Mouse (Mus musculus) monocyte, adult 2 months (primary cell): ENCODE results near the gene Emp3.
A peak's percentile ranks its signal among the peaks of the same experiment; 100 is the strongest.
"Not testable (repeated sequence)": the region's sequence is repeated elsewhere in the genome, so short reads cannot be mapped to it uniquely, and the experiment has no call there.

Experiments used
- DNase-seq, 2 experiments: peaks; one replicate each; pipeline ENCODE4 v3.0.0; 2022; ENCODE audit warnings: low spot score in 2 of 2, low read depth in 1 of 2

The Emp3 gene

DNA sequence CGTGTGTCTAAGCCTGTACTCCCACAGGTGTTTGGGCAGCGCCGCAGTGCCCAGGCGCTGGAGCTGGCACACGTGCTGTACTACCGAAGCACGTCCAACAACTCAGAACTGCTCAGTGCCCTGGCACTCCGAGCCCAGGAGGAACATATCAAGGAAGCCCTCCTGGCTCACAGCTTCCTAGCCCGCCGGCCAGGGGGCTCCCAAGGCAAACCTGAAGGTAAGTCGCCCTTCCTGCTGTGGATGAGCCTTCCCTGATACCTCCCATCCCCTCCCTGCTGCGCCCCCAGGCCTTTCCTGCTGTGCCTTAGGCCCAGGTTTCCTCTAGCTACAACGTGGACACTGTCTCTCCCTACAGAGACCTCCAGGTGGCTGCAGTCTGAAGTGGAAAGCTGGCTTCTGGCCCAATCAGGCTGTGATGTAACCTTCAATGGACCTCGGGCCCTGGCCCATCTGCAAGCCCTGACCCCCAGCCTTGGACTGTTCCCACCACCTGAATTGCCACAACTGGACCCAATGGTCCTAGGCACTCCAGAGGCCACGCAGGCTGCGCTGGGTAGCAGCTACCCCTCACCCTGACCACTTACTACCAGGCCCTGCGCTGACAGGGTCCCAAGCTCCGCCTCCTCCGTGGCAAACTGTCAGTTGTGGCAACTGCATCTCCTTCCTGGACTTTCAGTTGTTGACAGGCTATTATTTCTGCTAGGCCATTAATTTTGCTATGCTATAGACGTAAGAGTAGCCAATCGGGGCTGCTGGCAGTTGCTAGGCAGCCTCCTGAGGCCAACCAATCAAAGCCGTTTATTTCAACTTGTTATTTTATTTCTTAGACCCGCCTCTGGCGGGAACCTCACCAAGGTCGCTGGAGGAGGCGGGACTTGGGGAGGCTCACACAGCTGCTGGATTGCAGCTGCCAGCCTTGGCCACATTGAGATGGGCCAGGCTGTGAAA, 4.9 kb downstream of the Emp3 start:
- peak in 1 of 2 experiments; percentile 54 for DNase-seq

DNA sequence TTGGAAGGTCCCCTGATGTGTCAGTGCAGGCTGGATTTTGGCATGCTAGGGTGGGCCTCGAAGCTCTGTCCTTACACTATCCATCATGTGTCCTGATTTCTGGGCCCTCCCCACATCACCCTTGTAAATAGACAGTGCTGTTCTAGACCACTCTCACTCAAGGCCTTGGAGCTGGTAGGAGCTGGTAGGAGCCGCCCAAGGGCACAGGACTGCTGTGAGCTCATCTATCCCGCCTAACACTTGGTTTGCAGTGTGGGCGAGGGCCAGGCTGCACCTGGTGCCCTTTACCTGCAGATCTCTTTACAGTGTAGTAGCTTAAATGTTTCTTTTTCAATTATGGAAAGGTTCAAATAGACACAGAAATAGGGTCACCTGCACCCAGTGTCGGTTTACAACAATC, 6.2 kb downstream of the Emp3 start:
- DNase-seq, result no peak

DNA sequence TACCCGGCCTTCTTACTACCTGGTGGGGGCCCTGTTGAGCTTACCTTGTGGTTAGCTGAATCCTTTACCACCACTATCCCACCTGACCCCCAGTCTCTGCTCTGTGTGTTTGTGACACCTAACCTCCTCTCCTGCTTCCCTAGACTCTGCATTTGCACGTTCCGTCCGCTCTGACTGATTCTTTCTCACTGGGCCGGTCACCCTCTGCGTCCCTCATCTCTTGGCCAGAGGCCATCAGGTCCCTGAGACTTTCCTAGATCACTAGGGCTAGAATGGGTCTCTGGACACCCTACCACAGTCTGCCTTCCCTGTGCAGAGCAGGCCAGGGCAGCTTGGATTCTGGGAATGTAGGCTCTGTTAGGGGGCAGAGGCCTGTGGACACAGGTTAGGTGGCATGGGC, 7.1 kb downstream of the Emp3 start:
- no peak for DNase-seq

DNA sequence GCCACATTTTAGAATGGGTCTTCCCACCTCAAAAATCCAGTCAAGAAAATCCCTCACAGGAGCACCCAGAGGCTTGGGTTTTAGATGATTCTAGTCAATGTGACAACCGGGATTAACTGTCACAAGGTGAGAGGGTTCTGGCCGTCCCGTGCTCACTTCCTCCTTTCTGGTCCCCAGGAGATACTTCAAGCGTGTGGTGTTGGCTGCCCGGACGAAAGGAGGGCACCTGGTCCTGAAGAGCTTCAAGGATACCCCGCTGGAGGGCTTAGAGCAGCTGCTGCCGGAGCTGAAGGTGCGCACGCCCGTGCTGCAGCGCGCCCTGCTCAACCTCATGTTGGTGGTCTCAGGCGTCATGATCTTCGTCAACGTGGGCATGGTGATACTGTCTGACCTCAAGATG, 12.1 kb downstream of the Emp3 start:
- no peak for DNase-seq

DNA sequence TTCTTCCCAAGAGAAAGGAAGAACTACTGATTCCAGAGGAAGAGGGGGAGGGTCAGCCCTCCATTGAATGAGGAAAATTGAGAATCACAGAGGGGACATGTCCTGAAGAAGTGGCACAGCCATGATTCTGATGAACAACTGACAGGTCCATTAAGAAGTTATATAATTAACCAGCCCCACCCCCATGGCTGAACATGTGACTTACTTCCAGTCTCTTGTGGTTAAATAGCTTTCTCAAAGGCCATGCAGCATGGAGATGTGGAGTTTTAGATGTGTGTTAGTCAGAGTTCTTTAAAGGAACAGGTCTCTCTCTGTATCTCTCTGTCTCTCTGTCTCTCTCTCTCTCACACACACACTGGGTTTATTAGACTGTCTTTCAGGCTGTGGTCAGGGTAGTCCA, 12.8 kb downstream of the Emp3 start:
- DNase-seq, result no peak

DNA sequence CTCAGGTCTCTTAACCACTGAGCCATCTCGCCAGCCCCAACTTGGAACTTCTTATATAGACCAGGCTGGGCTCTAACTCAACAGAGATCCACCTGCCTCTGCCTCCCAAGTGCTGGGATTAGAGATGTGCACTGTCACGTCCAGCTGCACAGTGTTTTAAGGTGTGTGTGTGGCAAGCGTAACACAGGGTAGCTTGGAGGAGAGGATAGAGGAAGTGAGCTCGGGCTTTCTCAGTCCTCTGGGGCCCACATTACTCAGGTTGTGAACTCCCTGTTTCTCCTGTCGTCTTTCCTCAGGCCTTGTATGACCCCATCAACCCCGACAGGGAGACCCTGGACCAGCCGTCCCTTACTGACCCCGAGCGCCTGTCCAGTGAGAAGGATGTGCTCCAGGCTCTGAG, 14.6 kb downstream of the Emp3 start:
- no peak for DNase-seq

DNA sequence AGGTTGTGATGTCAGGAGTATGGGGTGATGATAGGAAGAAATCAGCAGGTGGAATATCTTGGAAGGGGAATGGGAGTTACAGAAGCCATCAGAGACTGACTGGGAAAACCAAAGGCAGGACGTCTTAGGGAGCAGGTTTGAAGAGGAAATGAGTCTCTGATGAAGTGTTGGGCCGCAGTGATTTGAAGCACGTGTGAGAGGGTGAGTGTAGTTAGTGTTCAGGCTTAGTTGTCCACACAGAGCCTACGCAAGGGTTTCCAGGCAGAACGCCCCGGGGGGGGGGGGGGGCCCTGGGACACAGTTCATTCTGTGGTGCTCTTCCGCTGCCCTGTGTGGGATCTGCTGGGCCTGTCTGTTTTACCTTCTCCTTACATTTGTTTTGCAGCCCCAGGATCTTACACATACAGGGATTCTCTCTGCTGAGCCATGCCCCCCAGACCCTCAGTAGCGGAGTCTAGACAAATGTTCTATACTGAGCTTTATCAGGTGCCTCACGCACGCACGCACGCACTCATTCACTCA, 18.7 kb downstream of the Emp3 start:
- DNase-seq, result no peak

DNA sequence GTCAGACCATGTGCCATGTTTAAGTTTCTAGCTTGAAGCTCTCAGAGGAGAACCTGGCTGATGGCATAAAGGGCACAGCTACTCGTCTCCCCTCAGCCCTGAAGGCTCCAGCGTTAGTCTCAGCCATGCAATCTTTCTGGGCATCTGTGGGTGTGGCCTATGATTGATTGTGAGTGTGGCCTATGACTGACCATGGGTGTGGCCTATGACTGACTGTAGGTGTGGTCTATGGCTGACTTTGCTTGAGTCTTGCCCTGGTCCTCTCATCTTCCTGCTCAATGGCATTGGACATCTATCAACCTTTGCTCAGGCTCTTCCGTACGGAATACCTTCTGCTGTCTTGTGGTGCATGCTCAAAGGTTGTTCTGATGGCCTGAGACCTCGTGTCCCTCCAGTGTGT, 19.6 kb downstream of the Emp3 start:
- DNase-seq, result no peak

- not testable (repeated sequence) for DNase-seq
Measured at GRCm38 (mm10) chr7:45898125-45898524, 23.1 kb downstream of the Emp3 start.

- DNase-seq, result no peak
Measured at GRCm38 (mm10) chr7:45897258-45897757, 23.9 kb downstream of the Emp3 start.

- DNase-seq, result peak; percentile 95 to 97
Measured at GRCm38 (mm10) chr7:45896517-45897257, 24.5 kb downstream of the Emp3 start, which contains the start of the genes Syngr4 and Tmem143. Gene Syngr4, minus strand, starts transcription at chr7:45896714. Gene Tmem143, plus strand, starts transcription at chr7:45896941.

- no peak for DNase-seq
Measured at GRCm38 (mm10) chr7:45895931-45896516, 25.2 kb downstream of the Emp3 start.

DNA sequence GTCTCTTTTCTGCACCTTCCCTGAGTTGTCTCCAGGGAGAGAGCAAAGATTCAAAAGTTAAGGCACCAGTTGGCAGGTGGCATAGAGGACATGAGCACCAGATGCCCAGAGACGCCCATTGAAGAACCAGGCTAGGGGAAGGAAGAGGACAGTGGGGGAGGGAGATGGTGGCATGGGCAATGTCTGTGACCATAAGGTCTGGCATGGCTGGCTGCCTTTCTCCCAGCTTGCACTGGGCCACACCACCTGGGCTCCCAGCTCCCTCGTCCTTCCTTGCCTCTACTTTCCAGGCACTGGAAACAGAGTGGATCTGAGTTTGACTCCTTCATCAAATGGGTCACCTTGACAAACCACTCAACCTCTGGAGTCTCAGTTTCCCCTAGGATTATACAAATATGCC, 28.6 kb downstream of the Emp3 start:
- no peak for DNase-seq

DNA sequence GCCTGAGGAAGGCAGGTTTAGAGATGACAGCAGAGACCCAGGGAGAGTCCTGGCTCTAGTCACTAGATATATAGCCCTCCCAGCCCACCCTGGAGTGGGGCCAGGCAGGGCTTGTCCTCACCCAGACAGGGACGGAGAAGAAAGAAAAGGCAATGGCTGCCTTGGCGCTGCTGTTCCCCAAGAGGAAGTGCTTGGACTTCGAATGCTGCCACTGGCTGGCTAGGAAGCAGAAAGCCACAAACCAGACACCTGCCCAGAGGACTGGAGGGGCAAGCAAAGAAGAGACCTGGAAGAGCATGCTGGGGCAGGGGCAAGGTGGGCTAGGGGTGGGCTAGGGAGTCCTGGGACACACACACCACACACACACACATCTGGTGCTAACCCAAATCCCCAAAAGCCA, 34.0 kb downstream of the Emp3 start:
- no peak for DNase-seq

DNA sequence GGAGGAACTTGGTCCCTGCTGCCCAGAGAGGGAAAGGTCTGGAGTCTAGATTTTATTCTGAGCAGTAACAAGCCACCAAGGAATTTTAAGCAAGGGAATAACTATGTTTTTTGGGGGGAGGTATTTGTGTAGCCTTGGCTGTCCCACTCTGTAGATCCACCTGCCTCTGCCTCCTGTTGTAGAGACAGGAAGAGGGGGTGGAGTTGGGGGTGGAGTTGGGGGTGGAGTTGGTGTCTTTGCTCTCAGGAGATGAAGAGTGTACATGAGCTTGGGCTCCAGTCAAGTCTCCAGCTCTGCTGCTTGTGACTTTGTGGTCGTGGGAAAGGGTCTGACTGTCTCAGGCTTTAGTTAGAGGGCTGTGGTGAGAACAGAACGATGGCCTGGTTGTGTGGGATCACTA, 40.2 kb downstream of the Emp3 start:
- no peak for DNase-seq

DNA sequence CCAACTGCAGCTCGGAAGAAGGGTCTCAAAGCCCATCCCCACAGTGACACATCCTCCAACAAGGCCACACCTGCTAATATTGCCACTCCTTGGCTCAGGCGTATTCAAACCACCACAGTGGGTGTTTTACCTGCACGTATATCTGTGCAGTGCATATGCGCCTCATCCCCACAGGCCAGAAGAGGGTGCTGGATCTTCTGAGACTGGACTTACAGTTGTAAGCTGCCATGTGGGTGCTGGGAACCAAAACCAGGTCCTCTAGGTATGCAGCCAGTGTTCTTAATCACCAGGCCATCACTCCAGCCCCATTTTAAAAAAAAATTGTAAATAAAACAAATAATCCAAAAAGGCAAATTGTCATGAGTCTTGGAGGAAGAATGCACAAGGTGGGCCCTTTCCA, 40.7 kb downstream of the Emp3 start:
- no peak for DNase-seq

- DNase-seq, result not testable (repeated sequence)
Measured at GRCm38 (mm10) chr7:45878278-45878677, 42.9 kb downstream of the Emp3 start, which contains the start of gene Grin2d. Gene Grin2d, minus strand, starts transcription at chr7:45878378.

GRCm38 (mm10) chr7:45876895-45877294, 44.3 kb downstream of the Emp3 start:
- no peak for DNase-seq

DNA sequence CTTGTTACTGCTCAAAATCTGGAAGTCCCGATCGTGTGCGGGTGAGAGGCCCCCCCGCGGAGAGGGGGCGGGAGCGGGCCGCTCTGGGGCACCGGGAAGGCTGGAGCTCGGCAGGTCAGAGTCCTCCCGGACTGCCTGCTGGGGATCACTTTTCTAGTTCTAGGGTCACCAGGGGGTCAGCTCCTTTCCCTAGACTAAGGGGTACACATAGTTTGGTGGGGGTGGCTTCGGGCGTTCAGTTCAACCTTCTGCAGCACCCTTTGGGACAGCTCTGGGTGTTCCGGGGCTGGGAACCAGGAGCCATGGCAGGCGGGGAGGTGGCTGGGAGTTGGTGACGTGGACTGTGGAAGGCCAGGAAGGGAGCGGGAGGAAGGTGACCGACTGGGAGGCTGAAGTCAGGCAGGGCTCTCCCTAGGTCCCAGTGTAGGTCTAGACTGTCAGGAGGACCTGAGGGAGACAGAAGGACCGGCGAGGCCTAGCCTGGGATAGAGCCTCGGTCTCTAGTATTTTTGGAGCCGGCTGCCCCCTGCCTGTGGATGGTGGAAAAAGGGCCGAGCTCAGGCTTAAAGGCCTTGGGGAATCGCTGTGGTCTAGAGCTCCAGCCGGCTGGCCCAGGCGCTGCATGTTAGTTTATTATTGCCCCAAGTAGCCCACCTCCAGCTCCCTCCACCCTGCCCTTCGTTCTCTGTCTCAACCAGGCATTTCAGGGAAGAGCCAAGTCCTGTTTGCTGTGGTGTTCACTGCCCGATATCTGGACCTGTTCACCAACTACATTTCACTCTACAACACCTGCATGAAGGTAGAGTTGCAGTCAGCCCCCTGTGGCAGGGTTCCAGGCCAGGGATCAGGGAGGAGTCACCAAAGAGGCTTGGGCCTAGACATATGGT, 47.9 kb downstream of the Emp3 start:
- DNase-seq, result peak in 1 of 2 experiments; percentile 34

DNA sequence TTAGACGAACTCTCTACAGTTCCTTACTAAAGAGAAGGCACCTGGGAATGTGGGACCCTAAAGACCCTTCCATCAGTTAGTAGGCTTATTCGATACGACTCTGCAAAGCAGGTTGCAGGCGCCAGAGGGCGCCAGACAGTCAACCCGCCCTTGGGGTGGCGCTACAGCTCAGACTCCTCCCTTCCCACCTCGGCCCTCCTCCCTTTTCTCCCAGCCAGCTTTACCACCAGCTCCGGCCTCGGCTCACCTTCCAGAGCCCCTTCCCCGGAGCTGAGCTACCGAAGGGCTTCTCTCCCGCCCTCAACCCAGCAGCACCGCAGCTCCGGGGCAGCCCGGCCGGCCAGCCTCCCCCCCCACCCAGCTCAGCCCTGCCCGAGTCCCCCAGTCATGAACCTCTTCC, 48.6 kb downstream of the Emp3 start, which contains the start of gene Kdelr1:
Gene Kdelr1, plus strand, starts transcription at position 149 of the 400 bp plus-strand sequence.
- DNase-seq, result peak; percentile 52 to 79
